Mouse (Mus musculus) embryonic facial prominence, embryonic 13.5 days (tissue): Measurements from ENCODE around the gene Spaca4. TPM values are rescaled to one million over a fixed set of nuclear protein-coding genes. Genes with fewer than 3 reads are reported as not detected.

ENCODE experiments used
- ATAC-seq: fragments of 200-750 bp; cut with Nextera tagmentation; 2 replicates; pipeline ENCODE4 v1.8.0; 2017; ENCODE audit warnings: low read depth; ENCODE audit not compliant: insufficient number of reproducible peaks, insufficient read depth, low FRiP score, low TSS enrichment
- H3K27ac ChIP-seq: fragments of 300-500 bp; sonication (generic); 2 replicates; pipeline ENCODE4 v1.5.1; 2015; ENCODE audit warnings: moderate library complexity, mild to moderate bottlenecking, inconsistent platforms
- H3K27me3 ChIP-seq: fragments of 300-500 bp; sonication (generic); 2 replicates; pipeline ENCODE4 v1.6.1; 2015; ENCODE audit warnings: mild to moderate bottlenecking, inconsistent platforms
- H3K36me3 ChIP-seq: fragments of 300-500 bp; sonication (generic); 2 replicates; pipeline ENCODE4 v1.6.1; 2015; ENCODE audit warnings: mild to moderate bottlenecking, inconsistent platforms
- H3K4me1 ChIP-seq: fragments of 300-500 bp; sonication (generic); 2 replicates; pipeline ENCODE4 v1.6.1; 2015; ENCODE audit warnings: inconsistent platforms
- H3K4me2 ChIP-seq: fragments of 300-500 bp; sonication (generic); 2 replicates; pipeline ENCODE4 v1.6.1; 2015; ENCODE audit warnings: moderate library complexity, mild to moderate bottlenecking, inconsistent platforms
- H3K4me3 ChIP-seq: fragments of 300-500 bp; sonication (generic); 2 replicates; pipeline ENCODE4 v1.5.1; 2015; ENCODE audit warnings: mild to moderate bottlenecking, inconsistent platforms
- H3K9ac ChIP-seq: fragments of 300-500 bp; sonication (generic); 2 replicates; pipeline ENCODE4 v1.6.1; 2015; ENCODE audit warnings: mild to moderate bottlenecking, inconsistent platforms
- H3K9me3 ChIP-seq: fragments of 300-500 bp; sonication (generic); 2 replicates; pipeline ENCODE4 v1.6.1; 2016; ENCODE audit warnings: inconsistent platforms
- WGBS: fragments of 180-500 bp; shearing (Covaris S2); methylation state at CpG from one replicate; pipeline ENCODE4 v1.1.7; 2015; ENCODE audit warnings: mixed read lengths; 5-methylcytosine and 5-hydroxymethylcytosine counted together
- polyA plus RNA-seq: library from polyadenylated mRNA; unstranded; fragments of >200 nt; fragmentation: Nextera tagmentation; extraction: Ambion mirVana; gene quantifications from 2 replicates; pipeline ENCODE4 v1.2.1, GENCODE M21; 2015

The Spaca4 gene
- polyA plus RNA-seq, 1 experiment from 2014 or later, result not detected

DNA sequence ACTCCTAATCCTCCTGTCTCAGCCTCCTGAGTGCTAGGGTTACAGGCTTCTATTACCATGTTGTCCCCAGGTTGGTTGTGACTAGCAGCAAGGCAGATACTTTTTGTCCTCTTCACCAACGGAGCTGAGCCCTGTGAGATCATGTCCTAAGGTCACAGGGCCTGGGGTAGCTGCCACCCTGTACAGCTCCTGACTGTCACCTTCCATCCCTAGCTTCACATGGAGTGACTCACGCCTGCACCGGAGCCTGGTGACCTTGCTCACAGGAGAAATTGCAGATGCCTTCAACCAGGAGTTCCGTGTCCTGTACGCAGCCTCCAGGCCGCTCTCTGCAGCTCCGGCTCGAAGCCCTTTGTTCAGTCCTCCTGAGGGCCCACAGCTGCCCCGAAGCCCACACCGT lies 806 bp upstream of the Spaca4 start:
- no peaks in the 10 kb centered on the region for H3K27me3 ChIP-seq
- peaks cover 13% of the 10 kb centered on the region for H3K4me1 ChIP-seq
- H3K4me2 ChIP-seq, result no peak overlapping the region
- H3K9ac ChIP-seq, result no peak overlapping the region
- 92% methylated on average over 10 of the region's 10 CpGs for WGBS
- ATAC-seq, result no peak
- peaks cover 80% of the 10 kb centered on the region for H3K36me3 ChIP-seq
- H3K27ac ChIP-seq, result no peak overlapping the region
- no peak overlapping the region for H3K4me3 ChIP-seq
- H3K9me3 ChIP-seq, result no peaks in the 10 kb centered on the region

DNA sequence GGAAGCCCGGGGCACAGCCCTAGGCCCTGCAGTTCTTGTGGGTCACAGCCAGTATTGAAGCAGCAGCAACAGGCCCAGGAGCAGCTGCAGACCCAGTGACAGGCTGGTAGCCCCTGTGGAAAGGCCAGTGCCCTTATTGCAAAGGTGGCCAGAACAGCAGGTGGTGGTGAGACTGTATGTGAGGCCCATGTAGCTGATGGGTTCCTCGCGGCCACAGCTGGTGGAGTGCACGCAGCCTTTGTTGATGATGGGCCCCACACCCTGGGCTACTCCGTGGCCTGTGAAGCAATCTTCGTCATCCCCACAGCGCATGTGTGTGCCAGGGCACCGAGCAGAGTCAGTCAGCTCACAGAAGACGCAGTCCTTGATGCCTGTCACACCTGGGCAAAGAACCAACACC lies 462 bp downstream of the Spaca4 start:
- H3K36me3 ChIP-seq, result peaks cover 93% of the 10 kb centered on the region
- no peak for ATAC-seq
- H3K4me1 ChIP-seq, result peaks cover under 1% of the 10 kb centered on the region
- no peaks in the 10 kb centered on the region for H3K9me3 ChIP-seq
- peak overlapping the region; percentile 49; the same call in 1 of the 2 replicates for H3K9ac ChIP-seq
- no peak overlapping the region for H3K4me3 ChIP-seq
- no peaks in the 10 kb centered on the region for H3K27me3 ChIP-seq
- H3K27ac ChIP-seq, result no peak overlapping the region
- no peak overlapping the region for H3K4me2 ChIP-seq
- WGBS, result 92% methylated on average over 9 of the region's 9 CpGs

DNA sequence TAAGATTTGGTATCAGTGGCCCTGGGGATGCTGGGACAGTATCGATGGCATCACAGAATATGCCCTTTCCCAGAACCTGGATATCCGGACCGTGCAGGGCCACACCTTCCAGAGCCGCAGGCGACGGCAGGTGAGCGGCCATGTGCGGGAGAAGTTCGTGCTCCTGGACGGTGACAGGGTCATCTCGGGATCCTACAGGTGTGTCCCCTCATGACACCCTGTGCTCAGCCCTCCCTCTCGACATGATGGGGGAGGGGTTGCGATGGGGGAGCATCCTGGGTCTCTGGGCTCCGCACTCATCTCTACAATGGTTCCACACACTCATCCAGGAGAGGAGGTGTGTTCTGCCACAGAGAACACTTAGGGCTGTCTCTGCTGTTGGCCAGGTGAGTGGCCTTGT lies 1.8 kb downstream of the Spaca4 start:
- H3K9me3 ChIP-seq, result no peaks in the 10 kb centered on the region
- no peak overlapping the region for H3K4me3 ChIP-seq
- H3K4me1 ChIP-seq, result peaks cover 14% of the 10 kb centered on the region
- no peak overlapping the region for H3K4me2 ChIP-seq
- no peaks in the 10 kb centered on the region for H3K27me3 ChIP-seq
- 95% methylated on average over 14 of the region's 14 CpGs for WGBS
- peaks cover 94% of the 10 kb centered on the region for H3K36me3 ChIP-seq
- no peak for ATAC-seq
- no peak overlapping the region for H3K9ac ChIP-seq
- no peak overlapping the region for H3K27ac ChIP-seq

DNA sequence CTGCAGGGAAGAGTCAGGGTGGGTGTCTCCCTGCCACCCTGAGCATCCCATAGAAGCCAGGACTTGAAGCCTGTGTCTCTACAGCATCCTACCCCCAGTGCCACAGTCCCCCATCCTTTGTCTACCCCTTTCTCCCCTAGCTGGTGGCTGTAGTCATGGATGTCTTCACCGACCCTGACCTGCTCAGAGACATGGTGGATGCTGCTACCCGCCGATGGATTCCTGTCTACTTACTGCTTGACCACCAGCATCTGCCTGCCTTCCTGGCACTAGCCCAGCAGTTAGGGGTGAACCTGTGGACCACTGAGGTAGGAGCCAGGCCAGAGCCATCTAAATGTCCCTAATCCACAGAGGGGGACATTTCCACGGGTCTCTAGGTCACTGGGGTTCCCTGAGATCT lies 2.3 kb downstream of the Spaca4 start:
- H3K36me3 ChIP-seq, result peaks cover 91% of the 10 kb centered on the region
- H3K4me2 ChIP-seq, result no peak overlapping the region
- ATAC-seq, result no peak
- H3K4me1 ChIP-seq, result peaks cover 16% of the 10 kb centered on the region
- H3K9me3 ChIP-seq, result no peaks in the 10 kb centered on the region
- no peak overlapping the region for H3K27ac ChIP-seq
- 85% methylated on average over 4 of the region's 4 CpGs for WGBS
- H3K9ac ChIP-seq, result no peak overlapping the region
- H3K4me3 ChIP-seq, result no peak overlapping the region
- no peaks in the 10 kb centered on the region for H3K27me3 ChIP-seq

DNA sequence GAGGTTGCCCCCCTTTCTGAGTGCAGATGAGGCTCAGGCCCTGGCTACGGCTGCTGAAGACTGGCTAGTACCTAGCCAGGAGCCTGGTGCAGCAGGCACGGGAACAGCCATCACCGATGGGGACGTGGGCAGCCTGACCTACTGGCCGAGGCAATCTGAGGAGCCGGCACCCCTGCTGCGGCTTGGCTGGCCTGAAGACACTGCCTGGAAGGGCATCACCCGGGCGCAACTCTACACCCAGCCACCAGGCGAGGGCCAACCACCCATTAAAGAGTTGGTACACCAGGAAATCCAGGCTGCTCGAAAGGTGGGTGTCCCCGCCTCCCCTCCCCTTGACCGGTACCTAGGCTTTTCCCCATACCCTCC lies 3.3 kb downstream of the Spaca4 start:
- peaks cover 83% of the 10 kb centered on the region for H3K36me3 ChIP-seq
- no peaks in the 10 kb centered on the region for H3K27me3 ChIP-seq
- no peaks in the 10 kb centered on the region for H3K9me3 ChIP-seq
- no peak overlapping the region for H3K4me3 ChIP-seq
- peak overlapping the region; percentile 40; the same call in 1 of the 2 replicates for H3K9ac ChIP-seq
- WGBS, result 85% methylated on average over 13 of the region's 13 CpGs
- no peak overlapping the region for H3K27ac ChIP-seq
- peaks cover 16% of the 10 kb centered on the region for H3K4me1 ChIP-seq
- no peak for ATAC-seq
- H3K4me2 ChIP-seq, result no peak overlapping the region

DNA sequence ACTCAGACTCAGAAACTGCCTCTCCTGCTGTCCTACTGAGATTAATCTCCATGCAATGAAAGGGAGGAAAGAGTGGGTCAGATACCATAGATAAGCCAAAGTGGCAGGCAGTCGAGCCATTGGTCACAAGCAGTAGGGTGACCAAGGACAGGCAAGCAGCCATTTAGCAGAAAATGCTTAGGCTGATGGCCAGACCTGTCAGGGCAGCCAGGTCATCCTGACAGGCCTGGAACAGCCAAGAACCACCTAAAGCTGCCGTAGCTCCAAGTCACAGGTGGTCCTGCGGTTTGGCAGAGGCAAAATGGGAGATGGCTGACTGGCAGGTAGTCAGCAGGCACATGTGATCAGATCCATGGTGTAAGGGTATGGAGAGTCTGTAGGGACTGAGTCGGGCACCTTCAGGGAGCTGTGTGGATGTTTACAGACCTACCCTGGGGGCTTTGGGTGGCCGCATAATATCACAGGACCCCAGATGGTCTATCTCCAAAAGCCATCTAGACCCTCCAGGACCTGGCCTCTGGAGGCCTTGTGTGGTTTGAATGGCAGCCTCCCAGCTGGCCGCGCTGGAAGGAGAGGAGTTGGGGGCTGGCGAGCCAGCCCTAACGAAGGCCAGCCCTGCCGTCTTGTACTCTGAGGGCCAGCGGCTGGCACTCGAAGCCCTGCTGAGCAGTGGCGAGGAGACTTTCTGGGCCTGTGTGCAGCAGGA lies 3.8 kb downstream of the Spaca4 start:
- ATAC-seq, result no peak
- Histone ChIP-seq H3K36me3 (peaks cover 78% of the 10 kb centered on the region), H3K27me3 (no peaks in the 10 kb centered on the region), H3K9ac (peak overlapping the region; percentile 40; the same call in 1 of the 2 replicates), H3K4me2 (no peak overlapping the region), H3K27ac (no peak overlapping the region), H3K4me3 (no peak overlapping the region), H3K4me1 (peaks cover 20% of the 10 kb centered on the region), H3K9me3 (no peaks in the 10 kb centered on the region)
- WGBS, result 64% methylated on average over 13 of the region's 13 CpGs

DNA sequence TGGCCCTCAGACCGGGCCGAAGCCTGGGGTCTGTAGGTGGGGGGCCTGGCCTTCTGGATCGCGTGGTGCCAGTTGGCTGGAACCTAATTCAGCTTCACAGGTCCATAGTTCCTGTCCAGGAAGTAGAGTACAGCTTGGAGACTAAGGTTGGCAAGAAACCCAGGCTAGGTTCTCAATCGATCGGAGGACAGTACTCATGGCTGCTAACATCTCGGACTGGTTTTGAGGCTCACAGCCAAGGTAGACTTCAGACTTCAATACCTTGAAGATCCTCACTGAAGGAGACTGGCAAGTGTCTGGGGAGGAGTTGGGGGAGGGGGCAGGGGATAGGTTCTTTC lies 4.4 kb downstream of the Spaca4 start:
- WGBS, result 78% methylated on average over 7 of the region's 7 CpGs
- Histone ChIP-seq H3K4me2 (no peak overlapping the region), H3K9ac (0 out of 2 replicates have a peak overlapping the region, but pooled peaks have one; percentile 27), H3K27me3 (no peaks in the 10 kb centered on the region), H3K9me3 (no peaks in the 10 kb centered on the region), H3K36me3 (peaks cover 72% of the 10 kb centered on the region), H3K4me3 (no peak overlapping the region), H3K27ac (no peak overlapping the region; the same call in 1 of the 2 replicates), H3K4me1 (peaks cover 26% of the 10 kb centered on the region)
- no peak for ATAC-seq

DNA sequence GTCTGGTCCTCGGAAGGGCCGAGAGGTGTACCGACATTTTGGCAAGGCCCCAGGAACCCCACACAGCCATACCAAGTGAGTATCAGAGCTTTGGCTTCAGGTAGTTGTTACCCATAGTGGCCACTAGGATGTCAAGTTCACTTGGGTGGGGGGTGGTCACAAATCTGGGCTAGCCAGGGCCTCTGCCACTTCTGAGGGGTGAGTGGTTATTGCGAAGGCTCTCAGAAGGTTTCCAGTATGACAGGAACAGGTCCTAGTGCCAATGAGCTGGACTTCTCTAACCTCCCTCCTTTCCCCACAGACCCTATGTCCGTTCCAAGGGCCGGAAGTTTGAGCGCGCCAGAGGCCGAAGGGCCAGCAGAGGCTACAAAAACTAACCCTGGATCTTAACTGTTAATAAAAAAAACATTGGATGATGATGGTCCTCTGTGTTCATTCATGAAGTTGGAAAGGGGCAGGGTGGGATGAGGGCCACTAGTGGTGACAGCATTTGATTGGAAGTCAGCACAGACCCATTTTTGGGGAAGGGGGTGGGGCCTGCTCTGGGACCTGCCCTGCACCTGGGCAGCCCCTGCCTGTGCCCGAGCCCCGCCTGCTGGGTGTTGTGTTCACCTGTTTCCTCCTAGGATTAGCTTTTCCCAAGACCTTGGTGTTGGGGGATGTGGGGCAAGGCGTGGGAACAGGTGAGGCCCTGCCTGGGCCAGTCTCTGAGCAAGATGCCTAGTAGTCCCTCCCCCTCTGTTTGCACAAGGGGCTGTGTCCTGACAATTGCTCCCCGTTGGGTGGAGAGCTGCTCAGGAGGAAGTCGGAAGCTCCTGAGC lies 5.0 kb downstream of the Spaca4 start, which contains the start of gene Fam83e:
Fam83e (plus strand) TSS at position 800 of the 821 bp plus-strand sequence.
- Histone ChIP-seq H3K36me3 (peaks cover 66% of the 10 kb centered on the region), H3K27ac (no peak within 1 kb of the TSS; the same call in 1 of the 2 replicates), H3K4me2 (no peak within 1 kb of the TSS), H3K9ac (peak within 1 kb of the TSS; percentile 99; the same call in 1 of the 2 replicates), H3K9me3 (no peaks in the 10 kb centered on the region), H3K4me3 (0 out of 2 replicates have a peak within 1 kb of the TSS, but pooled peaks have one; percentile 83), H3K4me1 (peaks cover 32% of the 10 kb centered on the region), H3K27me3 (no peaks in the 10 kb centered on the region)
- WGBS, result 83% methylated on average over 14 of the region's 14 CpGs
- 0 out of 2 replicates have a peak, but pooled peaks have one; percentile 22 for ATAC-seq

DNA sequence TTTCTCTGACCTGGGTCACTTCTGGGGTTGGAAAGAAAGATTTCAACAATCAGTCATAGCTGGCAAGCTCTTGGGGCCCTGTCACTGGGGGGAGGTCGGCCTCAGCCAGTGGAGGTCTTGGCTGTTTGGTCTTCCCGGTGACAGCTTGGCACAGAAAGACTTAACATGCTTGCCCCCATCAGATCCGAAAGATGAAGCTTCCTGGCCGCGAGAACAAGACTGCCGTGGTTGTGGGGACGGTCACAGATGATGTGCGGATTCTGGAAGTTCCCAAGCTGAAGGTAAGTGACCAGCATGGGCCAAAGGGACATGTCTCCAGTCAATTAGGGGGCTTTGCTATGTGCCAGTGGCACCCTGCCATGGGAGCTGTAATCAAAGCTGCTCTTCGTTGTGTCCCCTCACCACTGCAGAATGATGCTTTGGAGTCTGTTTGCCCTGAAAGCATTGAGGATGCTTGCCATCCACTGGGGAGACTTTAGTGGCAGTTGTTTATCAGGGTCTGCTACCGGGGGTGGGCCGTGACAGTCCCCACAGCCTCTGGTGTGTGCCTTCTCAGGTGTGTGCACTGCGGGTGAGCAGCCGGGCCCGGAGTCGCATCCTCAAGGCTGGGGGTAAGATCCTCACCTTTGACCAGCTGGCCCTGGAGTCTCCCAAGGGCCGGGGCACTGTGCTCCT lies 5.7 kb downstream of the Spaca4 start:
- H3K27ac ChIP-seq, result no peak overlapping the region
- WGBS, result 90% methylated on average over 16 of the region's 16 CpGs
- peaks cover 59% of the 10 kb centered on the region for H3K36me3 ChIP-seq
- H3K4me2 ChIP-seq, result peak overlapping the region; percentile 93
- peak overlapping the region; percentile 99 for H3K9ac ChIP-seq
- ATAC-seq, result no peak
- H3K27me3 ChIP-seq, result no peaks in the 10 kb centered on the region
- peaks cover 35% of the 10 kb centered on the region for H3K4me1 ChIP-seq
- no peaks in the 10 kb centered on the region for H3K9me3 ChIP-seq
- peak overlapping the region; percentile 83; the same call in 1 of the 2 replicates for H3K4me3 ChIP-seq

DNA sequence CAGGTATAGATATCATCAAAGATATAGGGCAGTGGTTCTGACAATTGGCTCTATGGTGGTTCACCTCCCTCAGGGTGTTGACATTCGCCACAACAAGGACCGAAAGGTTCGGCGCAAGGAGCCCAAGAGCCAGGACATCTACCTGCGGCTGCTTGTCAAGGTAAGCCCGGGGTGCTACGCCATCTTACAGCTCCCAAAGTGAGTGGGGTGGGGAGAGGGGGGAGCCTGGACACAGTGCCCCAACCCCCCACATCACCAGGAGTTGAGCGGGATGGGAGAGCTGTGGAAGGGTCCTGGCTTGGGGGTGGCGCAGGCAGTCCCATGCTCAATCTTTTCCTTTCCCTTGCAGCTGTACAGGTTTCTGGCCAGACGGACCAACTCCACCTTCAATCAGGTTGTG lies 6.4 kb downstream of the Spaca4 start:
- Histone ChIP-seq H3K27me3 (no peaks in the 10 kb centered on the region), H3K4me3 (peak overlapping the region; percentile 83), H3K4me1 (peaks cover 41% of the 10 kb centered on the region), H3K36me3 (peaks cover 52% of the 10 kb centered on the region), H3K27ac (peak overlapping the region; percentile 95), H3K9me3 (no peaks in the 10 kb centered on the region), H3K9ac (peak overlapping the region; percentile 99), H3K4me2 (peak overlapping the region; percentile 93)
- ATAC-seq, result no peak
- 83% methylated on average over 10 of the region's 10 CpGs for WGBS

DNA sequence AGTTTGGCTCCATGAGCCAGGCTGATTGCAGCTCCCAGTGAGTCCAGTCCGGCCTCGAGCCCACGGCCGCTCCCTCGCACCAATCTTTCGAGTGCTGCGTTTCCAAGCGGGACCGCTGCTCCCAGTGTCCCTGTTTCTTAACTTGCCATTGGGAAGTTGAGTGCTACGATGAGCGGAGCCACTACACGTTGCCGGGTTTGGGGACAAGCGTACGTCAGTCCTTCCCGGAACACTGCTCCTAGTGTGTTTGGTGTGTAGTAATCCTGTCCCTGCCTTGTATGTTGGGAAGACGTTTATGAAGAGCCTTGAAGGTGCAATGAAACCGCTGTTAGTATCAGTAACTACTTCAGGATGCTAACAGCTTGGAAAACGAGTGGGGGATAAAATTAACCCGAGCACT lies 7.3 kb downstream of the Spaca4 start:
- no peak for ATAC-seq
- H3K27me3 ChIP-seq, result no peaks in the 10 kb centered on the region
- under 1% methylated on average over 20 of the region's 20 CpGs for WGBS
- peak overlapping the region; percentile 95 for H3K27ac ChIP-seq
- peak overlapping the region; percentile 83 for H3K4me3 ChIP-seq
- no peaks in the 10 kb centered on the region for H3K9me3 ChIP-seq
- peaks cover 45% of the 10 kb centered on the region for H3K4me1 ChIP-seq
- H3K4me2 ChIP-seq, result peak overlapping the region; percentile 93
- H3K9ac ChIP-seq, result peak overlapping the region; percentile 99
- H3K36me3 ChIP-seq, result peaks cover 47% of the 10 kb centered on the region
